Mouse (Mus musculus) layer of hippocampus, adult 11-12 months (tissue): ENCODE results near the gene Glra4.

ENCODE experiments used
- DNase-seq: peaks from one replicate; pipeline ENCODE4 v3.0.0; 2022; ENCODE audit warnings: low spot score

The Glra4 gene

GRCm38 (mm10) chrX:136780041-136780440 lies at the start of gene Glra4:
Glra4 (minus strand) TSS chrX:136780141.
- no peak for DNase-seq

- no peak for DNase-seq
Observed at GRCm38 (mm10) chrX:136828610-136829009, 48.7 kb upstream of the Glra4 start.

GRCm38 (mm10) chrX:136825016-136825415 lies 45.1 kb upstream of the Glra4 start:
- no peak for DNase-seq

- no peak for DNase-seq
Observed at GRCm38 (mm10) chrX:136822371-136822770, 42.4 kb upstream of the Glra4 start, which contains the start of gene Plp1. Plp1 (plus strand) TSS chrX:136822671.

- peak; percentile 87 for DNase-seq
Observed at GRCm38 (mm10) chrX:136820250-136820649, 40.3 kb upstream of the Glra4 start.

GRCm38 (mm10) chrX:136819752-136820151 lies 39.8 kb upstream of the Glra4 start:
- DNase-seq = peak; percentile 12

GRCm38 (mm10) chrX:136797223-136797622 lies 17.3 kb upstream of the Glra4 start:
- DNase-seq = no peak

- DNase-seq = no peak
Observed at GRCm38 (mm10) chrX:136789446-136789845, 9.5 kb upstream of the Glra4 start.

GRCm38 (mm10) chrX:136779262-136779661 lies 679 bp downstream of the Glra4 start:
- no peak for DNase-seq

- DNase-seq = no peak
Observed at GRCm38 (mm10) chrX:136778046-136778445, 1.9 kb downstream of the Glra4 start.

- DNase-seq = no peak
Observed at GRCm38 (mm10) chrX:136773035-136773434, 6.9 kb downstream of the Glra4 start.

- DNase-seq = no peak
Observed at GRCm38 (mm10) chrX:136761103-136762074, 18.6 kb downstream of the Glra4 start.

GRCm38 (mm10) chrX:136755464-136755863 lies 24.5 kb downstream of the Glra4 start:
- DNase-seq = peak; percentile 52

- peak; percentile 23 for DNase-seq
Observed at GRCm38 (mm10) chrX:136749329-136749728, 30.6 kb downstream of the Glra4 start.

GRCm38 (mm10) chrX:136744663-136745062 lies 35.3 kb downstream of the Glra4 start:
- no peak for DNase-seq

GRCm38 (mm10) chrX:136743459-136743858 lies 36.5 kb downstream of the Glra4 start, which contains the start of gene Morf4l2:
Morf4l2 (minus strand) TSS chrX:136743690.
- DNase-seq = no peak

GRCm38 (mm10) chrX:136742661-136743103 lies 37.3 kb downstream of the Glra4 start:
- DNase-seq = peak; percentile 67

- DNase-seq = no peak
Observed at GRCm38 (mm10) chrX:136742241-136742640, 37.7 kb downstream of the Glra4 start.

- DNase-seq = peak; percentile 81
Observed at GRCm38 (mm10) chrX:136741651-136742201, 38.2 kb downstream of the Glra4 start.

- peak; percentile 96 for DNase-seq
Observed at GRCm38 (mm10) chrX:136740791-136741650, 38.9 kb downstream of the Glra4 start.

GRCm38 (mm10) chrX:136740087-136740790 lies 39.7 kb downstream of the Glra4 start:
- no peak for DNase-seq
